Comparison of ENCODE assay signal across 39 mouse cellular contexts in genomic region chr3:97715922-97716321, GRCm38 (mm10). TPM values are rescaled to one million over a fixed set of nuclear protein-coding genes. Genes with fewer than 3 reads are reported as not detected.
DNase-seq lines count a peak whose midpoint lies in the region; ATAC-seq and TF ChIP-seq lines count a peak whose summit lies in the region.
"Had no signal": no experiment of that assay in that cellular context is flagged by ENCODE, and none has a peak within 500 bp of the region (broad histone marks: within the 10 kb centered on the region; RNA-seq: fewer than 3 reads in every experiment).

No protein-coding gene starts in this region.

- no peak overlapping the region for H3K4me3 ChIP-seq in heart, postnatal 0 days (ENCODE audit: low read depth, low read length)
- H3K4me3 ChIP-seq in left cerebral cortex, adult 2 months: no peak overlapping the region
- H3K4me3 ChIP-seq: embryonic facial prominence, embryonic 10.5 days; embryonic facial prominence, embryonic 15.5 days; forebrain, embryonic 13.5 days; heart, embryonic 13.5 days; hindbrain, embryonic 12.5 days; limb, embryonic 13.5 days; liver, embryonic 13.5 days; megakaryocyte, embryonic 14.5 days; midbrain, embryonic 12.5 days; myocyte; neural tube, embryonic 12.5 days had no signal

- H3K9ac ChIP-seq in heart, postnatal 0 days (replicated peaks; ENCODE audit: low read depth, low read length): no peak overlapping the region
- H3K9ac ChIP-seq: embryonic facial prominence, embryonic 15.5 days; forebrain, embryonic 13.5 days; heart, embryonic 13.5 days; hindbrain, embryonic 12.5 days; limb, embryonic 13.5 days; liver, embryonic 13.5 days; midbrain, embryonic 12.5 days; neural tube, embryonic 12.5 days had no signal

- no peak for DNase-seq in heart, postnatal 0 days (ENCODE audit: low spot score)
- DNase-seq in heart, postnatal 4 days: no peak
- DNase-seq in left cerebral cortex, adult 2 months (ENCODE audit: extremely low spot score in 1 of 2, low spot score in 2 of 2): no peak
- no peak for DNase-seq in left cerebral cortex, postnatal 36 days (ENCODE audit: low spot score in 2 of 2)
- peak; percentile 23 for DNase-seq in ES-CJ7 (ENCODE audit: low read depth, low spot score)
- DNase-seq in cerebellum, postnatal 4 days (ENCODE audit: low spot score in 2 of 2): no peak
- no peak for DNase-seq in adrenal gland, postnatal 25 days
- DNase-seq: adrenal gland, postnatal 36 days; cerebellum, adult 2 months; cerebellum, postnatal 14 days; gastrocnemius, postnatal 25 days; kidney, adult 18-20 months; kidney, postnatal 4 days; layer of hippocampus, adult 9-11 months; liver, embryonic 13.5 days; lung, adult 18-20 months; lung, postnatal 4 days; thymus, postnatal 4 days had no signal

- no peak overlapping the region for H3K4me2 ChIP-seq in heart, postnatal 0 days (ENCODE audit: low read depth, low read length)
- H3K4me2 ChIP-seq: embryonic facial prominence, embryonic 15.5 days; forebrain, embryonic 13.5 days; heart, embryonic 13.5 days; hindbrain, embryonic 12.5 days; limb, embryonic 13.5 days; liver, embryonic 13.5 days; midbrain, embryonic 12.5 days; neural tube, embryonic 12.5 days had no signal

- ATAC-seq in heart, postnatal 0 days (ENCODE audit: insufficient read depth, low read depth): no peak
- ATAC-seq: forebrain, embryonic 13.5 days; lung, postnatal 0 days had no signal

- 0 out of 2 replicates have a peak, but pooled peaks have one; percentile 12 for TF ChIP-seq CTCF in heart, postnatal 0 days (IDR thresholded peaks at IDR 0.05; ENCODE audit: low read depth)
- peak; percentile 8 for TF ChIP-seq CTCF in left cerebral cortex, adult 2 months (IDR thresholded peaks at IDR 0.05)

- 86% methylated on average over 1 of the region's 1 CpGs for WGBS in heart, postnatal 0 days

- H3K27ac ChIP-seq in heart, postnatal 0 days (ENCODE audit: low read depth): no peak overlapping the region
- no peak overlapping the region for H3K27ac ChIP-seq in left cerebral cortex, adult 2 months
- H3K27ac ChIP-seq: embryonic facial prominence, embryonic 10.5 days; embryonic facial prominence, embryonic 15.5 days; forebrain, embryonic 13.5 days; heart, embryonic 13.5 days; hindbrain, embryonic 12.5 days; limb, embryonic 13.5 days; liver, embryonic 13.5 days; midbrain, embryonic 12.5 days; neural tube, embryonic 12.5 days had no signal

- H3K36me3 ChIP-seq in heart, postnatal 0 days (replicated peaks; ENCODE audit: control insufficient read depth, insufficient read depth, low read length): peaks cover 81% of the 10 kb centered on the region
- H3K36me3 ChIP-seq: embryonic facial prominence, embryonic 10.5 days; embryonic facial prominence, embryonic 15.5 days; limb, embryonic 13.5 days; liver, embryonic 13.5 days; midbrain, embryonic 12.5 days had no signal

- no peaks in the 10 kb centered on the region for H3K9me3 ChIP-seq in heart, postnatal 0 days (replicated peaks; ENCODE audit: control insufficient read depth, low read length)
- H3K9me3 ChIP-seq: embryonic facial prominence, embryonic 10.5 days; embryonic facial prominence, embryonic 15.5 days; forebrain, embryonic 13.5 days; heart, embryonic 13.5 days; hindbrain, embryonic 12.5 days; limb, embryonic 13.5 days; liver, embryonic 13.5 days; midbrain, embryonic 12.5 days; neural tube, embryonic 12.5 days had no signal

- no peaks in the 10 kb centered on the region for H3K4me1 ChIP-seq in heart, postnatal 0 days (ENCODE audit: control insufficient read depth, insufficient read depth)
- H3K4me1 ChIP-seq: embryonic facial prominence, embryonic 10.5 days; embryonic facial prominence, embryonic 15.5 days; forebrain, embryonic 13.5 days; heart, embryonic 13.5 days; hindbrain, embryonic 12.5 days; limb, embryonic 13.5 days; liver, embryonic 13.5 days; megakaryocyte, embryonic 14.5 days; midbrain, embryonic 12.5 days; neural tube, embryonic 12.5 days had no signal

- TF ChIP-seq EP300 in heart, postnatal 0 days (IDR thresholded peaks at IDR 0.05; ENCODE audit: low read depth): no peak

- intact Hi-C loops in left cerebral cortex, adult 2 months (cut with DNase I): no loop called here
- intact Hi-C loops in left cerebral cortex, postnatal 36 days (cut with DNase I): no loop called here

- no peaks in the 10 kb centered on the region for H3K27me3 ChIP-seq in heart, postnatal 0 days (ENCODE audit: control insufficient read depth, insufficient read depth, low read length)
- H3K27me3 ChIP-seq: embryonic facial prominence, embryonic 15.5 days; forebrain, embryonic 13.5 days; heart, embryonic 13.5 days; hindbrain, embryonic 12.5 days; limb, embryonic 13.5 days; liver, embryonic 13.5 days; midbrain, embryonic 12.5 days; neural tube, embryonic 12.5 days had no signal

RNA-seq across cellular contexts. Expression of gene Gm17651, which starts 41.4 kb away (rescaled TPM):
- not detected in 2 replicates for total RNA-seq in heart, postnatal 0 days (2014; rRNA removed; ENCODE audit: low replicate concordance)
- polyA plus RNA-seq in heart, postnatal 0 days (2015; fragmentation: Nextera tagmentation; extraction: Ambion mirVana): not detected in 2 replicates
- not detected for total RNA-seq in heart, postnatal 4 days (2021)
- total RNA-seq in left cerebral cortex, adult 2 months (2021): not detected
- not detected for total RNA-seq in left cerebral cortex, postnatal 36 days (2021)
- not detected in 2 replicates for total RNA-seq in adrenal gland, postnatal 25 days (2021)
- total RNA-seq: adrenal gland, adult 18-20 months; adrenal gland, postnatal 36 days; gastrocnemius, postnatal 25 days; heart, postnatal 25 days; left cerebral cortex, adult 18-20 months; left cerebral cortex, postnatal 25 days; midbrain, postnatal 0 days had no signal
- polyA plus RNA-seq: brain, embryonic 14.5 days; C2C12; cerebellum, adult 2 months; embryonic facial prominence, embryonic 10.5 days; embryonic facial prominence, embryonic 15.5 days; forebrain, embryonic 13.5 days; heart, embryonic 13.5 days; hindbrain, embryonic 12.5 days; kidney, embryonic 16.5 days; limb, embryonic 13.5 days; liver, embryonic 13.5 days; lung, postnatal 0 days; midbrain, embryonic 12.5 days; midbrain, postnatal 0 days; myocyte; neural tube, embryonic 12.5 days; testis, adult 2 months; thymus, postnatal 0 days had no signal

RNA-seq across cellular contexts. Expression of gene Prkab2, which starts 57.9 kb away (rescaled TPM):
- total RNA-seq in heart, postnatal 0 days (2014; rRNA removed; ENCODE audit: low replicate concordance): 12.4 and 17.4 TPM in 2 replicates
- 9.3 and 10.5 TPM in 2 replicates for polyA plus RNA-seq in heart, postnatal 0 days (2015; fragmentation: Nextera tagmentation; extraction: Ambion mirVana)
- total RNA-seq in heart, postnatal 4 days (2021): 10 to 100 TPM; 17.0 to 18.5 TPM
- 10 to 100 TPM; 30.0 to 32.8 TPM for total RNA-seq in left cerebral cortex, adult 2 months (2021)
- 10 to 100 TPM; 26.4 to 30.8 TPM for total RNA-seq in left cerebral cortex, postnatal 36 days (2021)
- 9.6 and 11.6 TPM in 2 replicates for total RNA-seq in adrenal gland, postnatal 25 days (2021)
